Comparison of ENCODE assay signal across 14 mouse cellular contexts in the genomic region with DNA sequence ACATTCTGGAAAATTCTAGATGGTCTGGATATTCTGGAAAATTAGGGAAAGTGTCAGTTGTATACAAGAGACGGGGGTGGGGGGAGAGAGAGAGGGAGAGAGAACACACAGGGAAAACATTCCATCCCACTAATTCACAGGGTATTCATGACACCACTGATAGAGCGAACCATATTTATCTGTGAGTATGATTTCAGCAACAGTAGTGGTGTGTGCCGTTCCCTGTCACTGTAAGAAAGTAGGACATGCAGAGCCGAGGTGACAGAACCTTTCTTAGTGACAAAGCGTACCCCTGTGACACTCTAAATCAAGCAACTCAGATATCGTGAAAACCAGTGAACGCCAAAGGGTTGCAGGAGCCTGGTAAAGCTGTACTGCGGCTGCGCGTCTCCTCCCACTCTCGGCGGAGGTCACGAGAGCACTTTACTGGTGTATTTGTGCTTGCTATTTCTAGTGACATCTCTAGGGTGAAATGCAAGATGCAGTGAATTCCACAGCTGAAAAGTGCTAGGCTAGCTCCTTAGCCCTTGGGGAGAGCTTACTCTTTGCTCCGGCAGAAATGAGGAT.
A peak's percentile ranks its signal among the peaks of the same experiment; 100 is the strongest.
DNase-seq lines count a peak whose midpoint lies in the region; ATAC-seq and TF ChIP-seq lines count a peak whose summit lies in the region.
"Had no signal": no experiment of that assay in that cellular context is flagged by ENCODE, and none has a peak within 500 bp of the region (broad histone marks: within the 10 kb centered on the region; RNA-seq: fewer than 3 reads in every experiment).

No protein-coding gene starts in this region.

- no peaks in the 10 kb centered on the region for H3K36me3 ChIP-seq in heart, embryonic 14.5 days (ENCODE audit: control insufficient read depth, insufficient read depth, low read length)
- H3K36me3 ChIP-seq in testis, adult 2 months (ENCODE audit: control insufficient read depth, insufficient read depth, low read length), result no peaks in the 10 kb centered on the region
- H3K36me3 ChIP-seq: embryonic facial prominence, embryonic 10.5 days; forebrain, embryonic 12.5 days; kidney, embryonic 15.5 days; limb, embryonic 15.5 days had no signal

- H3K4me3 ChIP-seq in heart, embryonic 14.5 days (ENCODE audit: control insufficient read depth in 1 of 2, insufficient read depth in 1 of 2, low read depth in 1 of 2, low read length in 2 of 2), result peak overlapping the region; percentile 17 to 28; a peak in 3 of 4 replicates
- H3K4me3 ChIP-seq in testis, adult 2 months (ENCODE audit: control insufficient read depth, low read depth, low read length), result peak overlapping the region; percentile 46
- H3K4me3 ChIP-seq: embryonic facial prominence, embryonic 10.5 days; forebrain, embryonic 12.5 days; kidney, embryonic 15.5 days; limb, embryonic 15.5 days had no signal

- TF ChIP-seq POLR2A in testis, adult 2 months (IDR thresholded peaks at IDR 0.05; ENCODE audit: control insufficient read depth, low read depth, low read length), result no peak

- H3K27ac ChIP-seq in heart, embryonic 14.5 days (replicated peaks in 1 of 2; ENCODE audit: control insufficient read depth in 1 of 2, insufficient read depth in 1 of 2, low read depth in 2 of 2, low read length in 2 of 2), result peak overlapping the region; percentile 41 to 53; a peak in 2 of 4 replicates
- H3K27ac ChIP-seq in testis, adult 2 months (ENCODE audit: control insufficient read depth, insufficient read depth, low read depth, low read length), result no peak overlapping the region
- H3K27ac ChIP-seq: embryonic facial prominence, embryonic 10.5 days; forebrain, embryonic 12.5 days; kidney, embryonic 15.5 days; limb, embryonic 15.5 days had no signal

- peaks cover 3 to 20% of the 10 kb centered on the region in 2 experiments for H3K4me1 ChIP-seq in heart, embryonic 14.5 days (ENCODE audit: control insufficient read depth in 2 of 2, insufficient read depth in 2 of 2, low read length in 2 of 2)
- no peaks in the 10 kb centered on the region; the same call in 1 of the 2 replicates for H3K4me1 ChIP-seq in testis, adult 2 months (ENCODE audit: control insufficient read depth, insufficient read depth, low read length)
- H3K4me1 ChIP-seq: kidney, embryonic 15.5 days; limb, embryonic 15.5 days had no signal

- no peak for TF ChIP-seq CTCF in testis, adult 2 months (IDR thresholded peaks at IDR 0.05; ENCODE audit: control insufficient read depth, insufficient read depth, insufficient replicate concordance, low read depth, low read length)

- H3K9ac ChIP-seq in heart, embryonic 14.5 days (ENCODE audit: low read length), result peak overlapping the region; percentile 54; the same call in 1 of the 2 replicates
- H3K9ac ChIP-seq: forebrain, embryonic 12.5 days; kidney, embryonic 15.5 days; limb, embryonic 15.5 days had no signal

- peak overlapping the region; percentile 58 for H3K4me2 ChIP-seq in heart, embryonic 14.5 days (ENCODE audit: low read length)
- H3K4me2 ChIP-seq: forebrain, embryonic 12.5 days; kidney, embryonic 15.5 days; limb, embryonic 15.5 days had no signal

- ATAC-seq in heart, embryonic 14.5 days (ENCODE audit: insufficient number of reproducible peaks, insufficient read depth, low FRiP score, low read depth), result no peak; the same call in none of the 2 replicates

- H3K9me3 ChIP-seq in heart, embryonic 14.5 days (ENCODE audit: control insufficient read depth, low read length), result no peaks in the 10 kb centered on the region
- H3K9me3 ChIP-seq: embryonic facial prominence, embryonic 10.5 days; forebrain, embryonic 12.5 days; kidney, embryonic 15.5 days; limb, embryonic 15.5 days had no signal

- WGBS in heart, embryonic 14.5 days, result 33% methylated on average over 14 of the region's 14 CpGs

- no peaks in the 10 kb centered on the region for H3K27me3 ChIP-seq in heart, embryonic 14.5 days (ENCODE audit: control insufficient read depth, insufficient read depth, low read length)
- H3K27me3 ChIP-seq in testis, adult 2 months (ENCODE audit: control insufficient read depth, insufficient read depth, low read length), result no peaks in the 10 kb centered on the region
- H3K27me3 ChIP-seq: kidney, embryonic 15.5 days; limb, embryonic 15.5 days had no signal

- peak; percentile 4 to 29 for DNase-seq in adrenal gland, adult (ENCODE audit: inconsistent age in 2 of 2, low spot score in 1 of 2)
- DNase-seq in adrenal gland, adult 18-20 months (ENCODE audit: low spot score in 2 of 2), result no peak
- DNase-seq in left cerebral cortex, adult 18-20 months (ENCODE audit: low spot score in 2 of 2), result peak; percentile 15 to 30
- no peak for DNase-seq in left cerebral cortex, adult 9 months (ENCODE audit: low spot score in 2 of 2)
- no peak for DNase-seq in kidney, postnatal 10 days
- DNase-seq in layer of hippocampus, adult 8-10 months (ENCODE audit: low spot score in 2 of 2), result no peak
- DNase-seq: cerebellum, adult 11-12 months; midbrain, embryonic 14.5 days had no signal

Comparison
In these comparisons a context has a peak if more than half of its experiments do, and no peak if none do; other contexts are left out.
1. DNase-seq: peak in adrenal gland, adult (2 of 2) and left cerebral cortex, adult 18-20 months (2 of 2); none in adrenal gland, adult 18-20 months (0 of 2), left cerebral cortex, adult 9 months (0 of 2), kidney, postnatal 10 days (single experiment) and layer of hippocampus, adult 8-10 months (0 of 2).